Comparison of ENCODE assay signal across 8 mouse cellular contexts in genomic region chr10:60002203-60002602, GRCm38 (mm10). TPM values are rescaled to one million over a fixed set of nuclear protein-coding genes. Genes with fewer than 3 reads are reported as not detected.
DNase-seq lines count a peak whose midpoint lies in the region; ATAC-seq lines count a peak whose summit lies in the region.

No protein-coding gene starts in this region.

- peak overlapping the region; percentile 96 for H3K27ac ChIP-seq in embryonic facial prominence, embryonic 10.5 days (replicated peaks)
- peak overlapping the region; percentile 94 for H3K27ac ChIP-seq in hindbrain, embryonic 11.5 days (ENCODE audit: low read depth, low read length)

- peak overlapping the region; percentile 84 for H3K4me2 ChIP-seq in hindbrain, embryonic 11.5 days (replicated peaks; ENCODE audit: low read depth, low read length)

- no peaks in the 10 kb centered on the region for H3K27me3 ChIP-seq in megakaryocyte, embryonic 14.5 days (replicated peaks)
- no peaks in the 10 kb centered on the region for H3K27me3 ChIP-seq in embryonic facial prominence, embryonic 10.5 days (replicated peaks; ENCODE audit: low read depth, poor library complexity, severe bottlenecking)
- no peaks in the 10 kb centered on the region for H3K27me3 ChIP-seq in hindbrain, embryonic 11.5 days (ENCODE audit: control insufficient read depth, insufficient read depth, low read length)

- DNase-seq in embryonic facial prominence, embryonic 10.5 days (ENCODE audit: low spot score): no peak
- no peak for DNase-seq in hindbrain, embryonic 11.5 days (ENCODE audit: low spot score)
- DNase-seq in layer of hippocampus, adult 11-12 months (ENCODE audit: low spot score): no peak
- no peak for DNase-seq in right cerebral cortex, postnatal 14 days
- DNase-seq in adrenal gland, adult 8-10 months: no peak

- H3K4me1 ChIP-seq in megakaryocyte, embryonic 14.5 days: peaks cover 61% of the 10 kb centered on the region
- H3K4me1 ChIP-seq in embryonic facial prominence, embryonic 10.5 days: peaks cover 18% of the 10 kb centered on the region
- H3K4me1 ChIP-seq in hindbrain, embryonic 11.5 days (replicated peaks; ENCODE audit: control insufficient read depth, insufficient read depth, low read length): 0 out of 2 replicates have a peak, but pooled peaks cover 4% of the 10 kb centered on the region

- H3K36me3 ChIP-seq in megakaryocyte, embryonic 14.5 days (replicated peaks; ENCODE audit: low read length): peaks cover 23% of the 10 kb centered on the region
- peaks cover 25% of the 10 kb centered on the region for H3K36me3 ChIP-seq in embryonic facial prominence, embryonic 10.5 days (replicated peaks)
- H3K36me3 ChIP-seq in hindbrain, embryonic 11.5 days (ENCODE audit: control insufficient read depth, insufficient read depth, low read length): no peaks in the 10 kb centered on the region

- H3K4me3 ChIP-seq in megakaryocyte, embryonic 14.5 days (replicated peaks): peak overlapping the region; percentile 98
- peak overlapping the region; percentile 74 for H3K4me3 ChIP-seq in embryonic facial prominence, embryonic 10.5 days
- H3K4me3 ChIP-seq in hindbrain, embryonic 11.5 days (ENCODE audit: low read depth, low read length): peak overlapping the region; percentile 72

- no peak for ATAC-seq in megakaryocyte, adult 5-6 weeks (ENCODE audit: poor library complexity, severe bottlenecking)
- ATAC-seq in hindbrain, embryonic 11.5 days (ENCODE audit: low FRiP score): no peak
- ATAC-seq in megakaryocyte-erythroid progenitor cell, adult 5-6 weeks (replicated peaks; ENCODE audit: low FRiP score, low TSS enrichment, poor library complexity, severe bottlenecking): peak; percentile 28

- peak overlapping the region; percentile 76 for H3K9ac ChIP-seq in hindbrain, embryonic 11.5 days (ENCODE audit: low read depth, low read length)

- no peaks in the 10 kb centered on the region for H3K9me3 ChIP-seq in megakaryocyte, embryonic 14.5 days
- no peaks in the 10 kb centered on the region for H3K9me3 ChIP-seq in embryonic facial prominence, embryonic 10.5 days
- H3K9me3 ChIP-seq in hindbrain, embryonic 11.5 days (ENCODE audit: control insufficient read depth, low read length): no peaks in the 10 kb centered on the region

- WGBS in embryonic facial prominence, embryonic 10.5 days: 6% methylated on average over 12 of the region's 12 CpGs
- WGBS in hindbrain, embryonic 11.5 days: 7% methylated on average over 12 of the region's 12 CpGs

RNA-seq across cellular contexts. Expression of gene Ascc1, which starts 0.4 kb away (rescaled TPM):
- polyA plus RNA-seq in megakaryocyte, embryonic 14.5 days (2012; ENCODE audit: insufficient read depth, low replicate concordance): 126 and 233 TPM in 2 replicates
- total RNA-seq in megakaryocyte, adult 5-6 weeks (2015): 25.7 and 29.9 TPM in 2 replicates
- total RNA-seq in megakaryocyte, adult 5-6 weeks (2017): 24.3 and 27.0 TPM in 2 replicates
- 35.8 and 41.8 TPM in 2 replicates for polyA plus RNA-seq in embryonic facial prominence, embryonic 10.5 days (2016; fragmentation: Nextera tagmentation; extraction: Ambion mirVana)
- polyA plus RNA-seq in hindbrain, embryonic 11.5 days (2014; fragmentation: Nextera tagmentation; extraction: Ambion mirVana): 41.1 and 42.9 TPM in 2 replicates
- total RNA-seq in megakaryocyte-erythroid progenitor cell, adult 5-6 weeks (2014; fragmentation: Nextera tagmentation): 30.8 and 36.1 TPM in 2 replicates
- total RNA-seq in megakaryocyte-erythroid progenitor cell, adult 5-6 weeks (2017): 34.3 and 34.7 TPM in 2 replicates
- total RNA-seq in adrenal gland, adult 8-10 months (2022): 10 to 100 TPM; 32.6 to 37.8 (median 35.5) TPM

RNA-seq across cellular contexts. Expression of gene Anapc16, which starts 0.7 kb away (rescaled TPM):
- 73.7 and 169 TPM in 2 replicates for polyA plus RNA-seq in megakaryocyte, embryonic 14.5 days (2012; ENCODE audit: insufficient read depth, low replicate concordance)
- total RNA-seq in megakaryocyte, adult 5-6 weeks (2015): 45.9 and 57.2 TPM in 2 replicates
- total RNA-seq in megakaryocyte, adult 5-6 weeks (2017): 35.2 and 39.4 TPM in 2 replicates
- polyA plus RNA-seq in embryonic facial prominence, embryonic 10.5 days (2016; fragmentation: Nextera tagmentation; extraction: Ambion mirVana): 104 and 109 TPM in 2 replicates
- polyA plus RNA-seq in hindbrain, embryonic 11.5 days (2014; fragmentation: Nextera tagmentation; extraction: Ambion mirVana): 97.1 and 115 TPM in 2 replicates
- 59.5 and 72.3 TPM in 2 replicates for total RNA-seq in megakaryocyte-erythroid progenitor cell, adult 5-6 weeks (2014; fragmentation: Nextera tagmentation)
- total RNA-seq in megakaryocyte-erythroid progenitor cell, adult 5-6 weeks (2017): 42.1 and 43.2 TPM in 2 replicates
- 10 to 100 TPM; 73.6 to 95.8 (median 81.1) TPM for total RNA-seq in adrenal gland, adult 8-10 months (2022)

RNA-seq across cellular contexts. Expression of gene Ddit4, which starts 50.6 kb away (rescaled TPM):
- polyA plus RNA-seq in megakaryocyte, embryonic 14.5 days (2012; ENCODE audit: insufficient read depth, low replicate concordance): 33.2 and 44.6 TPM in 2 replicates
- 2.2 and 2.4 TPM in 2 replicates for total RNA-seq in megakaryocyte, adult 5-6 weeks (2015)
- total RNA-seq in megakaryocyte, adult 5-6 weeks (2017): 0.94 and 1.2 TPM in 2 replicates
- 35.9 and 42.0 TPM in 2 replicates for polyA plus RNA-seq in embryonic facial prominence, embryonic 10.5 days (2016; fragmentation: Nextera tagmentation; extraction: Ambion mirVana)
- polyA plus RNA-seq in hindbrain, embryonic 11.5 days (2014; fragmentation: Nextera tagmentation; extraction: Ambion mirVana): 4.6 and 5.5 TPM in 2 replicates
- 2.0 and 3.0 TPM in 2 replicates for total RNA-seq in megakaryocyte-erythroid progenitor cell, adult 5-6 weeks (2014; fragmentation: Nextera tagmentation)
- total RNA-seq in megakaryocyte-erythroid progenitor cell, adult 5-6 weeks (2017): 2.0 and 4.4 TPM in 2 replicates
- 10 to 100 TPM; 27.9 to 91.5 (median 34.7) TPM for total RNA-seq in adrenal gland, adult 8-10 months (2022)

Comparison
In these comparisons a context has a peak if more than half of its experiments do, and no peak if none do; other contexts are left out.
1. RNA of gene Ddit4, which starts 50.6 kb away (total RNA-seq): 27.9 to 91.5 TPM in adrenal gland, adult 8-10 months; 2.0 to 4.4 TPM in megakaryocyte-erythroid progenitor cell, adult 5-6 weeks and 0.94 to 2.4 TPM in megakaryocyte, adult 5-6 weeks; every median in the first group is over 4 times any median in the second.
2. Peak in every context shown above with its lines, with median percentiles within 50 percentile points of each other: H3K4me3 ChIP-seq.